8 mouse cellular contexts compared by ENCODE assay signal in the genomic region with DNA sequence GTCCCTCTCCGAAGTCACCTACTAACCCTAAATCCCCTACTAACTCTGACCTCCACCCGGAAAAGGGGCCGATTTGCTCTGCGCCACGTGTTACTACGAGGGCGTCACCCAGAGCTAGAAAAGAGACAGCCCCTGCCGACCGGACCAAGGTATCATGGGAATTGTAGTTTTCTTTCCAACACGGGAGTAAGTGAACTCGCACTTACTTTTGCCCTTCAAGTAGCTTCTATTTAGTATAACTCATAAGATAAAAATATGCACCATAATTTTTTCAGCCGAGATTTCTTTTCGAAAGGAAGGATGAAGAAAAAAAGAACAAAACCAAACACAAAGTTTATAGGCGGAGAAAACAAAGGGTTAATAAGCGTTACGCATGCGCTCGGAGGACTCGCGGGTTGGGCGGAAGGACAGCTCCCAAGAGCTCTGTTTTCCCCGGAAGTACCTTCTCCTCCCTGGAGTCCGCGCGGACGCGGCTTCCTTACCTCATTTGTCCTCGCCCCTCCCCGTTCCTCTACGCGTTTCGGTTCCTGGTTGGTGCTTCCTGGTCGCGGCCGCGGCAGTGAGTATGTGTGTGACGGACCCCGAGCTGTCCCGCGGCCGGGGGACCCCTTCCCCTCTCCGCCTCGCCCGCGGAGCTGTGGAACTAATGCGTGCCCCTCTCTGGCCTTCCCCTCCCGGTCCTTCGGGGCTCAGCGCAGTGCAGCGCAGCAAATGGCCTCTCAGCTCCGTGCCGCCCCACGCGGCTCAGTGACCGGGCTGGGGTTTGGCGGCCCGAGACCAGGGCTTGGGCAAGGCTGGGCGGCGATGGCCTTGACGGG. TPM values are rescaled to one million over a fixed set of nuclear protein-coding genes. Genes with fewer than 3 reads are reported as not detected.
A peak's percentile ranks its signal among the peaks of the same experiment; 100 is the strongest.
DNase-seq lines count a peak whose midpoint lies in the region; ATAC-seq lines count a peak whose summit lies in the region.

No protein-coding gene starts in this region.

- peak overlapping the region; percentile 91 for H3K27ac ChIP-seq in hindbrain, embryonic 16.5 days (ENCODE audit: low read depth, low read length)
- H3K27ac ChIP-seq in macrophage = peak overlapping the region; percentile 68

- ATAC-seq in hindbrain, embryonic 16.5 days = peak; percentile 99

- no peaks in the 10 kb centered on the region for H3K9me3 ChIP-seq in hindbrain, embryonic 16.5 days (ENCODE audit: control insufficient read depth, low read length)

- peak overlapping the region; percentile 94 for H3K9ac ChIP-seq in hindbrain, embryonic 16.5 days (ENCODE audit: low read depth, low read length)

- peak; percentile 88 for DNase-seq in WW6 (ENCODE audit: low read depth, low spot score)
- peak; percentile 60 to 85 for DNase-seq in cerebellum, postnatal 4 days (ENCODE audit: low spot score in 2 of 2)
- DNase-seq in gastrocnemius, adult 18-20 months (ENCODE audit: low spot score) = peak; percentile 95
- DNase-seq in left cerebral cortex, adult 18-20 months (ENCODE audit: low spot score in 2 of 2) = peak; percentile 89 to 90
- DNase-seq in right cerebral cortex, adult 18-20 months = peak; percentile 95
- DNase-seq in urinary bladder, postnatal 10 days (ENCODE audit: low spot score) = peak; percentile 56

- peak overlapping the region; percentile 86 for H3K4me3 ChIP-seq in hindbrain, embryonic 16.5 days (ENCODE audit: low read length)
- peak overlapping the region; percentile 88 for H3K4me3 ChIP-seq in macrophage (ENCODE audit: inconsistent target)

- H3K27me3 ChIP-seq in hindbrain, embryonic 16.5 days (replicated peaks; ENCODE audit: control insufficient read depth, insufficient read depth, low read length) = no peaks in the 10 kb centered on the region

- peaks cover 43% of the 10 kb centered on the region for H3K79me2 ChIP-seq in macrophage (ENCODE audit: inconsistent target)

- WGBS in hindbrain, embryonic 16.5 days = under 1% methylated on average over 58 of the region's 60 CpGs
- under 1% methylated on average over 59 of the region's 60 CpGs for WGBS in macrophage (ENCODE audit: missing documents)

- H3K4me2 ChIP-seq in hindbrain, embryonic 16.5 days (ENCODE audit: low read length) = peak overlapping the region; percentile 81

- no peaks in the 10 kb centered on the region for H3K36me3 ChIP-seq in hindbrain, embryonic 16.5 days (ENCODE audit: control insufficient read depth, insufficient read depth, low read length)
- no peaks in the 10 kb centered on the region for H3K36me3 ChIP-seq in macrophage (ENCODE audit: inconsistent target)

- H3K4me1 ChIP-seq in hindbrain, embryonic 16.5 days (ENCODE audit: control insufficient read depth, insufficient read depth, low read depth, low read length) = peaks cover 6% of the 10 kb centered on the region

RNA-seq across cellular contexts. Expression of a gene that starts 0.7 kb away (rescaled TPM):
- total RNA-seq in gastrocnemius, adult 18-20 months (2021) = 10 to 100 TPM; 15.8 to 17.9 TPM
- polyA plus RNA-seq in hindbrain, embryonic 16.5 days (2015; fragmentation: Nextera tagmentation; extraction: Ambion mirVana) = 27.2 and 36.1 TPM in 2 replicates
- 10 to 100 TPM; 48.6 to 54.1 TPM for total RNA-seq in left cerebral cortex, adult 18-20 months (2021)
- total RNA-seq in macrophage (2018; cell fraction: chromatin; rRNA removed) = 100 to 1,000 TPM; 117 to 269 (median 225) TPM
- 10 to 100 TPM in 6 of 26 experiments, 1 to 10 TPM in 20; 4.4 to 17.9 (median 6.9) TPM for total RNA-seq in macrophage (2018; cell fraction: cytosol; rRNA removed)
- 100 to 1,000 TPM in 20 of 26 experiments, 10 to 100 TPM in 6; 70.6 to 197 (median 123) TPM for total RNA-seq in macrophage (2018; cell fraction: nucleus; rRNA removed)
- polyA plus RNA-seq in macrophage (2018) = 9.8 to 31.5 TPM (median 16.2 TPM) in 3 replicates

RNA-seq across cellular contexts. Expression of a gene that starts 46.1 kb away (rescaled TPM):
- under 1 TPM in 1 of 2 experiments, not detected in 1; 0.02 TPM for total RNA-seq in gastrocnemius, adult 18-20 months (2021)
- polyA plus RNA-seq in hindbrain, embryonic 16.5 days (2015; fragmentation: Nextera tagmentation; extraction: Ambion mirVana) = 0.99 and 1.9 TPM in 2 replicates
- total RNA-seq in left cerebral cortex, adult 18-20 months (2021) = under 1 TPM in 1 of 2 experiments, not detected in 1; 0.84 TPM
- not detected for total RNA-seq in macrophage (2018; cell fraction: chromatin; rRNA removed)
- total RNA-seq in macrophage (2018; cell fraction: cytosol; rRNA removed) = under 1 TPM in 11 of 26 experiments, not detected in 15; under 0.01 to 0.29 (median 0.05) TPM
- under 1 TPM in 1 of 26 experiments, not detected in 25; 0.05 TPM for total RNA-seq in macrophage (2018; cell fraction: nucleus; rRNA removed)
- 0.03 TPM in 1 of 3 replicates, not detected in the others for polyA plus RNA-seq in macrophage (2018)

Comparison
In these comparisons a context has a peak if more than half of its experiments do, and no peak if none do; other contexts are left out.
1. Peak in every context shown above with its lines: DNase-seq, ATAC-seq, H3K4me3 ChIP-seq and H3K27ac ChIP-seq.